Mouse (Mus musculus): ENCODE results near the gene Amdhd2. TPM values are rescaled to one million over a fixed set of nuclear protein-coding genes. Genes with fewer than 3 reads are reported as not detected.

The Amdhd2 gene
- 14.9 TPM for polyA plus RNA-seq (2014; fragmentation: Illumina TruSeq; extraction: RNeasy Lipid Tissue Mini Kit (QIAGEN cat#74804); ENCODE audit: low read depth, low replicate concordance)

DNA sequence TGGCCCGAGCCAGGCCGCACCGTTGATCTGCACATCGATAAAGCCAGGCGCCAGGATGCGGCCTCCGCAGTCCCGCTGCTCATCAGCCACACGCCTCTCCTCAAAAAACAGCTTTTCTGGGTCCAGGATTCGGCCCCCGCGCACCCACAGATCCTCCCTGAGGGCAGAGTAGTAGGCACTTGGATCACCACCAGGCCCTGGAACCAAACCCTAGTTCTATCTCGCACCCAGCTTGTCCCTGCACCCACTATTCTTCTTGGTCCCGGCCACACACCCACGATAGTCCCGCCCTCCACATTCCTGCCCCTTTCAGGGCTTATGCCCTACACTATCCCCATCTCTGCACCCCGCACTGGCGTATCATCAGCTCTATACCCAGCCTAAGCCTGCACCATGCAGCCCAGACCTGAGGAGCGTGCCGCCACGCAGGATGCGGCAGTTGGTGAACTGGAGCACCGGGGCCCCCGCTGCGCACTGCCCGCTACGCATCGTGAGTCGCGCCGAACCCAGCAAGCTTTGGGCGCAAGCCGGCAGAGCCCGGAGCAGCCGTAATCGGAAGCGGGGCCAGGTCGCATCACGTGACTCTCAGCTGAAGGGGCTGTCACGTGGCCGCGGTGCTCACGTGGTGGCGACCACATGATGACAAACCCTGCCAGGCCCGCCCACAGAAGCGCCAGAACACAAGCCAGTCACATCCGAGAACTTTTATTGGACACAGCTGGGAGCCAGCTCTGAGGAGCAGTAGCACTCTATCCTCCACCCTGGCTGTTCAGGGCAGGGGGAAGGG is at the start of gene Amdhd2:
Amdhd2 (minus strand) TSS at position 591 of the 787 bp plus-strand sequence.

DNA sequence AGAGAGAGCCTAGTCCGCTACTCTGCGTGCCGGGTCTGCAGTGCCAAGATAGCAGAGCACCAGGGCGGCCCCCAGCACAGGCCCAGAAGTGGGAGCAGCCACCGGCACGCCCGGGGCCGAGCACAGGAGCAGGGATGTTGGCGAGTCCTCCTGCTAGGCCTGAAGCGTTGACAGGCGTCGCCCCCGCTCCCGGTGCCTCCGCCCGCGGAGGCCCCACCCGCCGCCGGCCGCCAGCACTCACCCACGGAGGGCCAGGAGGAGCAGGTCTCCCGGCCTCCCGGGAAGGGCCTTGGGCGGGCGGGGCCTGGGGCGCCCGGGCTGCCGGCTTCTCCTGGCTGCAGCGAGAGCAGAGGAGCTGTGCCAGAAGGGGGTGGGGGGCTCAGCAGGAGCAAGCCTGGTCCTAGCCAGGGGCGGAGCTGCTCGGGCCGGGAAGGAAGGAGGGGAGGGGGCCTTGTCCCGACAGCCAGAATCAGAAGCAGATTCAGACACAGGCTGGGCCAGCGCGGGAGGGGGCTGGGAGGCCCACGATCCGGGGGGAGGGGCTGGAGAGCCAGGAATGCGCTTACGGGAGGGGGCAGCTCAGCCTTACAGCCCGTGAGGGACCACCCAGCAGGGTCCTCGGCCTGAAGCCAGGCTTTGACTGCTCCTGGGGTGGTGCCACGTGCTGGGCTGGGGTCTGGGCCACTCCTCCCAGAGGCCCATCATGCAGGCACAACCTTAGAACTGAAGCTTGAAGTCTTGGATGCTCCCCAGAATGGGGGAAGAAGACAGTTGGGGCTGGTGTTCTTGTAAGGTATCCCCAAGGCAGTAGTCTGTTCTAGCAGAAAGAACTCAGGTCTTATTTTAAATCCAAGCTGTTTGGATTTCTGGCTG is 45.7 kb upstream of the Amdhd2 start, which contains the start of gene Ntn3:
Ntn3 (minus strand) TSS at position 489 of the 873 bp plus-strand sequence.

DNA sequence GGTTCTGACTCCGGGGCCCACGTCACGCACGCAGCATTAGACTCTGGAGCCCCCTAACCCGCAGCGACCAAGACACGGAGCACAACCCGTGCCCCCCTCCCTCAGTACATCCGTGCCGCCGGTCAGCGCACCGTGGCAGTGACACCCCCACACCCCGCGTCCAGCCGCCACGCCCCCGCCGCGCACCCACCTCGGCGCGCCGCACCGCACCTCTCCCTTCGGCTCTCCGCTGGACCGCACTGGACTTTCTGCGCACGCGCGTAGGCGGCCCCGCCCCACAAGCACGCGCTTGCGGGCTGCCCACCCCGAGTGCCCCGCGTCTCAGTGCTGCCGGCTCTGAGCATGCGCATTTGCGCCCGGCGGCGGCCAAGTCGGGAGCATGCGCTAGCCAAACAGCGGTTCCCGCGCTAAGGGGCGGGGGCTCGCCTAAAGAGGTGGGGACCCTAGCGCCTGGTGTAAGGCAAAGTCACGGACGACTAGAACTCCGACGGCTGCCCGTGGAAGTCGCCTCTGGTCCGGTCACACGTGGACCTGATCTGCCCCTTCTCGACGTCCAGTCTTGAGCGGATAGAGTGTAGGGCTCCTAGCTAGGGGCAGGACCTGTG is 41.8 kb upstream of the Amdhd2 start, which contains the start of gene Tbc1d24:
Tbc1d24 (minus strand) TSS at position 279 of the 605 bp plus-strand sequence.

DNA sequence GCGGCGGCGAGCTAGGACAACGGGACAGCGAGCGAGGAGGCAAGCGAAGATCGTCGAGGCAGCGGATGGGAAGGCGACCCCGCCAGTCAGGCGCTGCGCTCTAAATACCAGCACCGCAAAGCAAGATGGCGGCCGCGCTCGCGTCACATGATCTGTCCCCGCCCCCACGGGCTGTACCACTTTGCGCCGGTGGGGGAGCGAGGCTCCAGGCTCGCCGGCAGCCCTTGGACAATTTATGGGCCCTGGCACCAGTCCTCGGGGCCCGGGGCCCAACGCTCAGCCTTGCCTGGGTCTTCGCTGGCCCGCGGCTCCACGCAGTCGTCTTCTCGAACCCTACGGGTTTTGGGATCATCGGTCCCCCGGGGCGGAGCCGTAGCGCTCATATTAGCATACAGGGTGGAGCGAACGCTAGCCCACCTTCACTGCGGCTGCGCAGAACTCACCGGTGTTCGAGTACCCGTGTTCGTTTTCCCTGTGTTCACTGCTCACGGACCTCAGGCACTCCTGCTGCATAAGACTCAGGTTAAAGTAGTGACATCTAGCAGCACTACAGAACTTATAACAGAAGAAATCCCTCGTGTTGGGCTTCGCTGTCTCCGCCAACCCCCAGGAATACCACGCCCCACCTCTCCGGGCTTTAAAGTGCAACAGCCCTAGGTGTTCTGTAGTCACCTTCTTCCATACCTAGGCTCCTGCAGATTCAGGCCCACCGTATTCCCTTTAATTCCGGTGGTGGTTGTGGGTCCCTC is 5.9 kb upstream of the Amdhd2 start, which contains the start of gene Atp6v0c:
Atp6v0c (minus strand) TSS at position 386 of the 749 bp plus-strand sequence.

DNA sequence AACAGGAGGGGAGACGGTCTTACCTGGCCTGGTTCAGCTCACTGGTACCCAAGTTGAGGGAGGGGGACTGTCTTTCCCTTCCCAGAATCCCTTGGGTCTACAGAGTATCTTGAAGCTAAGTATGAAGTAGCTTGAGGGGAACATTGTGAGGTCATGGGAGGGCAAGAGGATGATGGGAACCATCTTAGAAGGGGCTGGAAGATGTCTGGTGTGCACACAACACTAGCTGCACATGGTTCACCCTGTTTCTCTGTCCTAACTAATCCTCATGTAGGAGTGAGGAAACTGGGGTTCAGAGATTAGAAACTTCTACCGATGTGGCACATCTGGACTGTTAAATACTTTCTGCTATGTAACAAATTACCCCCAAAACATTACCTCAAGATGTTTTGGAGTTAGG is 12.7 kb downstream of the Amdhd2 start, which contains the start of gene Pdpk1:
Pdpk1 (minus strand) TSS at position 101 of the 400 bp plus-strand sequence.

Other genes with a start within 250 kb of the Amdhd2 start
- gene Dcpp3, start 246.3 kb downstream of the Amdhd2 start, polyA plus RNA-seq (2014; fragmentation: Illumina TruSeq; extraction: RNeasy Lipid Tissue Mini Kit (QIAGEN cat#74804); ENCODE audit: low read depth, low replicate concordance): not detected
- gene Sbp, start 222.1 kb downstream of the Amdhd2 start, polyA plus RNA-seq (2014; fragmentation: Illumina TruSeq; extraction: RNeasy Lipid Tissue Mini Kit (QIAGEN cat#74804); ENCODE audit: low read depth, low replicate concordance): not detected
- not detected for gene Sbpl, start 208.5 kb downstream of the Amdhd2 start, polyA plus RNA-seq (2014; fragmentation: Illumina TruSeq; extraction: RNeasy Lipid Tissue Mini Kit (QIAGEN cat#74804); ENCODE audit: low read depth, low replicate concordance)
- not detected for gene Prss30, start 183.2 kb downstream of the Amdhd2 start, polyA plus RNA-seq (2014; fragmentation: Illumina TruSeq; extraction: RNeasy Lipid Tissue Mini Kit (QIAGEN cat#74804); ENCODE audit: low read depth, low replicate concordance)
- gene Prss22, start 165.7 kb downstream of the Amdhd2 start, polyA plus RNA-seq (2014; fragmentation: Illumina TruSeq; extraction: RNeasy Lipid Tissue Mini Kit (QIAGEN cat#74804); ENCODE audit: low read depth, low replicate concordance): not detected
- not detected for gene Prss27, start 125.6 kb downstream of the Amdhd2 start, polyA plus RNA-seq (2014; fragmentation: Illumina TruSeq; extraction: RNeasy Lipid Tissue Mini Kit (QIAGEN cat#74804); ENCODE audit: low read depth, low replicate concordance)
- 9.1 TPM for gene Kctd5, start 90.3 kb downstream of the Amdhd2 start, polyA plus RNA-seq (2014; fragmentation: Illumina TruSeq; extraction: RNeasy Lipid Tissue Mini Kit (QIAGEN cat#74804); ENCODE audit: low read depth, low replicate concordance)
- gene Pdpk1, start 12.8 kb downstream of the Amdhd2 start, polyA plus RNA-seq (2014; fragmentation: Illumina TruSeq; extraction: RNeasy Lipid Tissue Mini Kit (QIAGEN cat#74804); ENCODE audit: low read depth, low replicate concordance): 21.0 TPM
- gene Atp6v0c, start 5.9 kb upstream of the Amdhd2 start, polyA plus RNA-seq (2014; fragmentation: Illumina TruSeq; extraction: RNeasy Lipid Tissue Mini Kit (QIAGEN cat#74804); ENCODE audit: low read depth, low replicate concordance): 283 TPM
- 10.7 TPM for gene Tbc1d24, start 41.8 kb upstream of the Amdhd2 start, polyA plus RNA-seq (2014; fragmentation: Illumina TruSeq; extraction: RNeasy Lipid Tissue Mini Kit (QIAGEN cat#74804); ENCODE audit: low read depth, low replicate concordance)
- gene Ntn3, start 45.8 kb upstream of the Amdhd2 start, polyA plus RNA-seq (2014; fragmentation: Illumina TruSeq; extraction: RNeasy Lipid Tissue Mini Kit (QIAGEN cat#74804); ENCODE audit: low read depth, low replicate concordance): 1.2 TPM
- 2.4 TPM for gene Tedc2, start 57.1 kb upstream of the Amdhd2 start, polyA plus RNA-seq (2014; fragmentation: Illumina TruSeq; extraction: RNeasy Lipid Tissue Mini Kit (QIAGEN cat#74804); ENCODE audit: low read depth, low replicate concordance)
- 0.45 TPM for gene Ccnf, start 87.7 kb upstream of the Amdhd2 start, polyA plus RNA-seq (2014; fragmentation: Illumina TruSeq; extraction: RNeasy Lipid Tissue Mini Kit (QIAGEN cat#74804); ENCODE audit: low read depth, low replicate concordance)
- gene Abca17, start 187.3 kb upstream of the Amdhd2 start, polyA plus RNA-seq (2014; fragmentation: Illumina TruSeq; extraction: RNeasy Lipid Tissue Mini Kit (QIAGEN cat#74804); ENCODE audit: low read depth, low replicate concordance): not detected
- 11.2 TPM for gene Abca3, start 188.2 kb upstream of the Amdhd2 start, polyA plus RNA-seq (2014; fragmentation: Illumina TruSeq; extraction: RNeasy Lipid Tissue Mini Kit (QIAGEN cat#74804); ENCODE audit: low read depth, low replicate concordance)

Data from heart, adult 10 weeks (tissue).